Mouse (Mus musculus) spleen, adult 2 months (tissue): Measurements from ENCODE around the gene Ntrk3. TPM values are rescaled to one million over a fixed set of nuclear protein-coding genes. Genes with fewer than 3 reads are reported as not detected.

Experiments
- DNase-seq, 2 experiments: peaks; one replicate each; pipeline versions ENCODE4 v3.0.0 to v3.0.0-alpha.2; 2012 to 2021; ENCODE audit warnings: low spot score in 2 of 2, low read depth in 1 of 2
- H3K27ac ChIP-seq: fragments of 200-500 bp; 2 replicates; pipeline ENCODE4 v1.5.1; 2012; ENCODE audit warnings: low read length, inconsistent platforms; ENCODE audit not compliant: insufficient read depth
- H3K27me3 ChIP-seq: fragments of 200-500 bp; 2 replicates; pipeline ENCODE4 v1.6.1; 2012; ENCODE audit warnings: mild to moderate bottlenecking, moderate library complexity, low read length, inconsistent platforms; ENCODE audit not compliant: control insufficient read depth, insufficient read depth
- H3K36me3 ChIP-seq: fragments of 200-500 bp; 2 replicates; pipeline ENCODE4 v1.6.1; 2012; ENCODE audit warnings: mild to moderate bottlenecking, low read length, inconsistent platforms; ENCODE audit not compliant: control insufficient read depth, insufficient read depth
- H3K4me1 ChIP-seq: fragments of 200-500 bp; 2 replicates; pipeline ENCODE4 v1.6.1; 2011; ENCODE audit warnings: inconsistent platforms; ENCODE audit not compliant: control insufficient read depth, insufficient read depth, insufficient read length
- H3K4me3 ChIP-seq: fragments of 200-500 bp; 2 replicates; pipeline ENCODE4 v1.5.1; 2011; ENCODE audit warnings: mild to moderate bottlenecking, inconsistent platforms; ENCODE audit not compliant: insufficient read depth, insufficient read length; ENCODE audit errors: extremely low read depth
- CTCF ChIP-seq: fragments of 200-500 bp; IDR thresholded peaks from 2 replicates; pipeline ENCODE4 v1.5.1; 2011; ENCODE audit warnings: mild to moderate bottlenecking, inconsistent platforms; ENCODE audit not compliant: insufficient read depth, insufficient read length, insufficient replicate concordance; ENCODE audit errors: extremely low read depth
- POLR2A ChIP-seq: fragments of 200-500 bp; IDR thresholded peaks from 2 replicates; pipeline ENCODE4 v1.6.1; 2011; ENCODE audit warnings: low read depth, low read length, inconsistent platforms
- WGBS: fragments of 180-500 bp; shearing (Covaris S2); methylation state at CpG from one replicate; pipeline ENCODE4 v1.1.7; 2018; 5-methylcytosine and 5-hydroxymethylcytosine counted together
- polyA plus RNA-seq: library from polyadenylated mRNA; depleted of rRNA; stranded (reverse); fragments of >200 nt; gene quantifications from 2 replicates; pipeline ENCODE4 v1.2.3, GENCODE M21; 2012

Ntrk3 gene
- polyA plus RNA-seq, 1 experiment: 1.5 TPM

DNA sequence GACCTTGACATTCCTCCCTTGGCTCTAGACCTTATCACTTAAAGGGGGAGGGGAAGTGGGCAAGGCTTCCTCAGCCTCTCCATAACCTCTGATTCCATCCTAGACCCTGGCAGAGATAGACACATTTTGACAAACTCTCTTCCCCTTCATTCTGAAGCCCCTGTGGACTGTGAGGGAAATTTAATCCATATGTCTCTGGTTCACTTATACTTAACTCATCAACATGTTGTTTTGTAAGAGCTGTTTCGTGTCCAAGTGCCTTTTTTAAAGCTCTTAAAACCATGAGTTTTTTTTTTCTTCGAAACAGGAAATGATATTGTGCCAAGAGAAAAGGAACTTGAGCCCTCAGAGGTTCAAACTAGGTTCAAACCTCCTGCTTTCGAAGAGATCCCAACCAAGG, 335.3 kb downstream of the Ntrk3 start:
- no peak for DNase-seq
- Histone ChIP-seq H3K4me1 (no peaks in the 10 kb centered on the region), H3K27ac (no peak overlapping the region), H3K27me3 (no peaks in the 10 kb centered on the region), H3K36me3 (no peaks in the 10 kb centered on the region), H3K4me3 (no peak overlapping the region)
- WGBS: 15% methylated on average over 3 of the region's 3 CpGs
- TF ChIP-seq CTCF (no peak), POLR2A (no peak)

DNA sequence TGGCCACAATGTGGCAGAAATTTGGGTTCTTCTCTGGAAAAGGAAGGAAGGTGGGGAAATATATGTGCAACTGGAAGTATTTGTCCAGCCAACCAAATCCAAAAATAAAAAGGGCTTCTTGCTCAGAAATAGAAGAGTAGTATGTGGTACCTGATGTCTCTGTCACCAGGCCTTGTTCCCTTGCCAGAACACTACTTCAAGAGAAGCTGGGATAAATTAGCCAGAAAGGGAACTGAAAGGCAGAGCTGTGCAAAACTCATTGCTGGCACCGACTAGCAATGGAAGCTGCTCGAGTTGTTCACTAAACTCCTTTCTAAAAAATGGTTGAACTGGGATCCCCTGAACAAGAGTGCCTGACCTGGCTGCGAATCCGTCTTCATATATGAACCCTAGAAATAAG, 337.6 kb downstream of the Ntrk3 start:
- Histone ChIP-seq H3K27me3 (no peaks in the 10 kb centered on the region), H3K4me3 (no peak overlapping the region), H3K4me1 (no peaks in the 10 kb centered on the region), H3K36me3 (no peaks in the 10 kb centered on the region), H3K27ac (no peak overlapping the region)
- no peak for TF ChIP-seq POLR2A
- no peak for TF ChIP-seq CTCF
- DNase-seq: no peak
- 85% methylated on average over 4 of the region's 4 CpGs for WGBS

DNA sequence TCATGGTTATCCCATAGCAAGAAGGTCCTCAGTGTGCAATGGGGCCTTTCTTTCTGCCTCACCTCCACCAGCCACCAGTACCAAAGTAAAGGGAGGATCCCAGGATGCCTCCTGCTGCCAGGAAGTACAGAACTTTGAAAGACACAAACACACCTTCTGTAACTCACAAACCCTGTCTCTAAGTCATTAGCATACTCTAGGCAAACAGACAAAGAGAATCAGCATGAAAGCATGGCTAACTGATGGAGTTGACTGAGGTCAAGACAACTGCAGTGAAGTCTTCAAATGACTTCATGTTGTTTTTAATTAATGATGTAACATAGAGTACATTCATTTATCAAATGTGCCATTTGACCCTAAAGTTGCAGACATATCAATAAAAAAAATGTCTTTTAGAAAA, 339.4 kb downstream of the Ntrk3 start:
- H3K36me3 ChIP-seq: no peaks in the 10 kb centered on the region
- no peaks in the 10 kb centered on the region for H3K4me1 ChIP-seq
- no peak overlapping the region for H3K4me3 ChIP-seq
- TF ChIP-seq POLR2A (no peak), CTCF (no peak)
- no peak overlapping the region for H3K27ac ChIP-seq
- DNase-seq: no peak
- no peaks in the 10 kb centered on the region for H3K27me3 ChIP-seq

- 86% methylated on average over 4 of the region's 4 CpGs for WGBS
- Histone ChIP-seq H3K4me3 (no peak overlapping the region), H3K27ac (no peak overlapping the region), H3K36me3 (no peaks in the 10 kb centered on the region), H3K27me3 (no peaks in the 10 kb centered on the region), H3K4me1 (no peaks in the 10 kb centered on the region)
- no peak for DNase-seq
- TF ChIP-seq POLR2A (no peak), CTCF (no peak)
Observed at GRCm38 (mm10) chr7:78397215-78397614, 340.6 kb downstream of the Ntrk3 start.

GRCm38 (mm10) chr7:78390019-78390418, 347.8 kb downstream of the Ntrk3 start:
- H3K27ac ChIP-seq: no peak overlapping the region
- no peak for DNase-seq
- no peaks in the 10 kb centered on the region for H3K36me3 ChIP-seq
- no peaks in the 10 kb centered on the region for H3K27me3 ChIP-seq
- TF ChIP-seq CTCF: no peak
- TF ChIP-seq POLR2A: no peak
- WGBS: 80% methylated on average over 3 of the region's 3 CpGs
- H3K4me3 ChIP-seq: no peak overlapping the region
- no peaks in the 10 kb centered on the region for H3K4me1 ChIP-seq

- no peaks in the 10 kb centered on the region for H3K4me1 ChIP-seq
- H3K4me3 ChIP-seq: no peak overlapping the region
- WGBS: 87% methylated on average over 5 of the region's 5 CpGs
- no peaks in the 10 kb centered on the region for H3K36me3 ChIP-seq
- TF ChIP-seq CTCF (no peak), POLR2A (no peak)
- no peak overlapping the region for H3K27ac ChIP-seq
- DNase-seq: no peak
- H3K27me3 ChIP-seq: no peaks in the 10 kb centered on the region
Observed at GRCm38 (mm10) chr7:78388101-78388500, 349.7 kb downstream of the Ntrk3 start.

DNA sequence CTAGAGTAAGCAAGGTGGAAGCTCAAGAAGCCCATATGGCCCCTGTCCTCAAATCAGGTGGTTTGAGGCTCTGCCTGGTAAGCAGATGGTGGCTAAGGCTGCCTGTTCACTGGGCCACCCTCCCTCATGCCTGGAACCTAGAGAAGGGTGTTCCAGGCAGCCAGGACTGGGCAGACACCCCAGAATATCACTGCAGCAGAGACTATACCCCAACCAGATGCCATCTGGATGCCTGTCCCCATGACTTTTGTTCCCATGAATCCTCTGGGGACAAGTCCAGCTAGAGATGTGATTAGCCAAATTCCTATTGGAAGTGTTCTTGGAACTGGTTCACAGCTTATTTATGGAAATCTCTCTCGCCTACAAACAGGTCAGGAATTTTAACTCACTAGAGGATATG, 351.8 kb downstream of the Ntrk3 start:
- no peak for DNase-seq
- Histone ChIP-seq H3K4me1 (no peaks in the 10 kb centered on the region), H3K27me3 (no peaks in the 10 kb centered on the region), H3K27ac (no peak overlapping the region), H3K36me3 (no peaks in the 10 kb centered on the region), H3K4me3 (no peak overlapping the region)
- WGBS: 75% methylated on average over 1 of the region's 1 CpGs
- no peak for TF ChIP-seq POLR2A
- TF ChIP-seq CTCF: no peak
